Mouse (Mus musculus) neural tube, embryonic 12.5 days (tissue): ENCODE measurements around the gene Ptgs1. TPM values are rescaled to one million over a fixed set of nuclear protein-coding genes. Genes with fewer than 3 reads are reported as not detected.

Source experiments
- ATAC-seq: fragments of 200-750 bp; cut with Nextera tagmentation; 2 replicates; pipeline ENCODE4 v1.8.0; 2017; ENCODE audit warnings: low read depth, mild to moderate bottlenecking, moderate TSS enrichment, moderate library complexity; ENCODE audit not compliant: low FRiP score
- H3K27ac ChIP-seq: fragments of 300-500 bp; sonication (generic); 2 replicates; pipeline ENCODE4 v1.5.1; 2016
- H3K27me3 ChIP-seq: fragments of 300-500 bp; sonication (generic); replicated peaks from 2 replicates; pipeline ENCODE4 v1.6.1; 2016; ENCODE audit warnings: mild to moderate bottlenecking
- H3K36me3 ChIP-seq: fragments of 300-500 bp; sonication (generic); 2 replicates; pipeline ENCODE4 v1.6.1; 2016; ENCODE audit warnings: mild to moderate bottlenecking
- H3K4me1 ChIP-seq: fragments of 300-500 bp; sonication (generic); 2 replicates; pipeline ENCODE4 v1.6.1; 2016
- H3K4me2 ChIP-seq: fragments of 300-500 bp; sonication (generic); replicated peaks from 2 replicates; pipeline ENCODE4 v1.6.1; 2016; ENCODE audit warnings: mild to moderate bottlenecking
- H3K4me3 ChIP-seq: fragments of 300-500 bp; sonication (generic); 2 replicates; pipeline ENCODE4 v1.5.1; 2016
- H3K9ac ChIP-seq: fragments of 300-500 bp; sonication (generic); 2 replicates; pipeline ENCODE4 v1.6.1; 2016; ENCODE audit warnings: mild to moderate bottlenecking
- H3K9me3 ChIP-seq: fragments of 300-500 bp; sonication (generic); 2 replicates; pipeline ENCODE4 v1.6.1; 2016; ENCODE audit warnings: mild to moderate bottlenecking
- WGBS: fragments of 180-500 bp; shearing (Covaris S2); methylation state at CpG from one replicate; pipeline ENCODE4 v1.1.7; 2016; 5-methylcytosine and 5-hydroxymethylcytosine counted together
- polyA plus RNA-seq: library from polyadenylated mRNA; unstranded; fragments of >200 nt; fragmentation: Nextera tagmentation; extraction: Ambion mirVana; gene quantifications from 2 replicates; pipeline ENCODE4 v1.2.1, GENCODE M21; 2016

The Ptgs1 gene
- polyA plus RNA-seq, 1 experiment from 2014 or later: 6.9 TPM

DNA sequence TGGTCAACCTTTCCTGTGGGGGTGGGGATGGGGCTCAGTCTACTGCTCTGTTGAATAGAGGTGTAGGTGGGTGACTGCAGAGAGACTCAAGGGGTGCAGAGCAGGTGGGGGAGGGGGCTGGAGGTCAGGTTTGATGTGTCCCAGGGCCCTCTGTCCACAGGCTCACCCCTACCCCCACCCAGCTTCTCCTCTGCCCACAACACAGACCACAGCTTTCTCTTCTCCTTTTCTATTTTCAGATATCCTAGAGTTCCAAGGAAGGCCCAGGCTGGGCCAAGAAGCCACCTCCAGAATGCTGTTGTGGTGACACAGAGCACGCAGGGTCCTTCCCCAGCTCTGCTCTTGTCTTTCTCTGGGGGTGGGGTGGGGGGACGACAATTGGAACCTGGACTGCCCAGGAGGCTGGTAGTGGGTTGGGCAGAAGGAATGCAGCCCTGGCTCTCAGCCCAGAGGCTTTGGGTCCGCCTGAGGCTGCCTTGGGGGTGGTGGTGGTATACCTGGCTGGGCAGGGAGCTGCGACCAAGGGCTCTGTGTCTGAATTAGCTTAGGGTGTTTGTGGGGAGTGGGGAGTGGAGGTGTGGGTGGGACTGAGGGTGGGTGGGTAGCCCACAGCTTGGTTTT is 13.2 kb upstream of the Ptgs1 start:
- Histone ChIP-seq H3K36me3 (no peaks in the 10 kb centered on the region), H3K9me3 (no peaks in the 10 kb centered on the region), H3K4me1 (peaks cover 4% of the 10 kb centered on the region), H3K27me3 (peaks cover 8% of the 10 kb centered on the region), H3K4me2 (no peak overlapping the region), H3K27ac (no peak overlapping the region), H3K4me3 (no peak overlapping the region), H3K9ac (no peak overlapping the region)
- WGBS: 59% methylated on average over 4 of the region's 4 CpGs
- ATAC-seq: no peak

DNA sequence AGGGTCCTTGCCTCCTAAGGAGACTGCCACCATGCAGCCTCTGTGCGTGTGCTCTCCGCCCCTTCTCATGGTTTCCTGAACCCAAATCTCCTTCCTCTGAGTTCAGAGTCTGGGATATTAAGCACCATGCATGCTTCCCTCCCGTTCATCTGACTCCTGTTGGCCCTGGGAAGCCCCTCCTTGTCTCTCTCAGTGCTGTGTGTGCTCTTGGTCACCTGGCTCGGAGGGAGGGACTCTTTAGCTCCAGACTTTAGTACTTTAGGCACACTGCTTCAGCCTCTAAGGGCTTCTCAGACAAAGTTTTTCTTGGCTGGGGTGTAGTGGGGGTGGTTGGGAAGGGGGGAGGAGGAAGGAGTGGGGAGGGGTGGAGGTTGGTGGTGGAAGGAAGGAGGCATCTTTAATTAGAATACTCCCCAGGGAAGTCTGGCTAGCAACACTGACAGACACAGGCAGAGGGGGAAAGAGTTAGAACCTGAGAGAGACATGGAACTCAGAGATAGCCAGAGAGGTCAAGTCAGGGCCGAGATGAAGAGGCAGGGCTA is 12.5 kb upstream of the Ptgs1 start:
- Histone ChIP-seq H3K4me2 (no peak overlapping the region), H3K9ac (no peak overlapping the region), H3K4me3 (no peak overlapping the region), H3K27ac (no peak overlapping the region), H3K27me3 (0 out of 2 replicates have a peak, but pooled peaks cover 2% of the 10 kb centered on the region), H3K36me3 (no peaks in the 10 kb centered on the region), H3K4me1 (peaks cover 3% of the 10 kb centered on the region), H3K9me3 (no peaks in the 10 kb centered on the region)
- WGBS: 56% methylated on average over 5 of the region's 5 CpGs
- ATAC-seq: no peak

DNA sequence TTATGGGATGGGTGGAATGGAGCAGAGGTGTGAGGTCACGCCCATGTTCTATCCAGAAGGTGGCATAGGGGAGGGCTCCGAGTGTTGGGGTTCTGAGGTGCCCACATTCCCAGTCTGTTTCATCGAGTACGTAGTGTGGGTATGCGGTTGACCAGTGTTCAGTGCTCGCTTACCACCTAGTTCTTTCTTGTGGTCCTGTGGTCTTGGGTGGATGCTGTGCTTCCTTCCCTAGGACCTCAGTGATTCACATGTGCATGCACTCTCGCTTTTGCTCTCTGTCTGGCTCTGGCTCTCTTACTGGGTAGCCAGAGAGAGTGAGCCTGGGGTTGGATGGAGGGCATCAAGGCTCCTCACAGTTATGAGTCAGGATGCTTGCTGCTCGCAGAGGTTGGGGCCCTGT is 10.1 kb upstream of the Ptgs1 start:
- no peak for ATAC-seq
- Histone ChIP-seq H3K27ac (no peak overlapping the region), H3K9me3 (no peaks in the 10 kb centered on the region), H3K36me3 (no peaks in the 10 kb centered on the region), H3K9ac (no peak overlapping the region), H3K4me2 (no peak overlapping the region), H3K4me1 (peaks cover 3% of the 10 kb centered on the region), H3K27me3 (no peaks in the 10 kb centered on the region), H3K4me3 (no peak overlapping the region)
- 89% methylated on average over 8 of the region's 8 CpGs for WGBS

- Histone ChIP-seq H3K27me3 (no peaks in the 10 kb centered on the region), H3K4me1 (peaks cover 3% of the 10 kb centered on the region), H3K9ac (no peak overlapping the region), H3K4me3 (no peak overlapping the region), H3K27ac (no peak overlapping the region), H3K4me2 (no peak overlapping the region), H3K36me3 (no peaks in the 10 kb centered on the region), H3K9me3 (no peaks in the 10 kb centered on the region)
- WGBS: 79% methylated on average over 4 of the region's 4 CpGs
- ATAC-seq: no peak
Observed at GRCm38 (mm10) chr2:36220891-36221290, 9.3 kb upstream of the Ptgs1 start.

DNA sequence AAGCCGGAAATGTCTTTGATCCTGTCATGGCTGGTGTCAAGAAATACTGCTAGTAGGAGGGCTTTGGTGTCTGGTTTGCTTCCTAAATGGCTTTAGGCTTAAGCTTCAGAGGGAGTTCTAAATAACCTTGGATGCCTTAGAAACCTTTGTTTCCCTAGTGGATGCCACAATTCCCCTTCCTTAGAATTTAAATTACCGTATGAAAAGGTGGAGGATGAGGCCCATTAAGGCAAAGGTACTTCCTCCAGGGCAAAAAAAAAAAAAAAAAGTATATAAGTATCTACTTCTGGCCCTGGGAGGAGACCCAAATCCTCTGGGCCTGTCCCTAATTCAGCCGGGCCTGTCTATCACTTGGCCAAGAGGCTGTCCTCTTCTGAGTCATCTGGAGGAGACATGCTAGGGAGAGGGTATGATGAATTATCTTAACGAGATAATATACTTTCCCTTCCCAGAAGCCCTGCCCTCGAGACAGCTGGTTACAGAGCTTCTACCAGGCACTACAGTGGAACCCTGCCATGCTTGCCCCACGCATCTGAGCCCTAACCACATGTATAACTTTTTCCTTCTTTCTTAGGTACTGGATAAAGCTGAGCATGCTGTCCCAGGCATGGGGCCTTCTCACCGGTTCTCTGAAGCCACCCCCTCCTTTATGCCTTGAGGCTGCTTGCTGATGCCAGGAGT is 7.9 kb upstream of the Ptgs1 start:
- 61% methylated on average over 7 of the region's 7 CpGs for WGBS
- Histone ChIP-seq H3K27me3 (no peaks in the 10 kb centered on the region), H3K36me3 (no peaks in the 10 kb centered on the region), H3K4me1 (no peaks in the 10 kb centered on the region; the same call in 1 of the 2 replicates), H3K9me3 (no peaks in the 10 kb centered on the region), H3K4me2 (no peak overlapping the region), H3K9ac (no peak overlapping the region), H3K4me3 (no peak overlapping the region), H3K27ac (no peak overlapping the region)
- no peak for ATAC-seq

DNA sequence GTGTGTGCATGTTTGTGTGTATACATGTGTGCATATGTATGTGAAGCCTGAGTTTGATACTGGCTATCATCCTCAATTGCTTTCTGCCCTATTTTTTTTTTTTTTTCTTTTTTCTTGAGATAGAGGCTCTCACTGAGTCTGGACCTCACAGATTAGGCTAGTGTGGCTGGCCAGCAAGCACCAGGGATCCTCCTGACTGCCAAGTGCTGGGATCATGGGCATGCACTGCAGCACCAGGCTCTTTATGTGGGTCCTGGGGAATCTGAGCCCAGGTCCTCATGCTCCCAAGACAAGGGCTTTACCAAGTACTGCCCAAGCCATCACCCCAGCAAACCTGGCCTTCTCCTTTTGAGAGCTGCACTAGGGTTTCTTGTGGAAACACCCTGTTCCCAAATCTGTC is 6.8 kb upstream of the Ptgs1 start:
- no peak overlapping the region for H3K27ac ChIP-seq
- H3K9me3 ChIP-seq: no peaks in the 10 kb centered on the region
- no peaks in the 10 kb centered on the region for H3K27me3 ChIP-seq
- no peak overlapping the region for H3K9ac ChIP-seq
- no peaks in the 10 kb centered on the region for H3K4me1 ChIP-seq
- ATAC-seq: no peak
- H3K36me3 ChIP-seq: no peaks in the 10 kb centered on the region
- H3K4me3 ChIP-seq: no peak overlapping the region
- no peak overlapping the region for H3K4me2 ChIP-seq

GRCm38 (mm10) chr2:36224153-36224552 is 6.1 kb upstream of the Ptgs1 start:
- no peaks in the 10 kb centered on the region for H3K36me3 ChIP-seq
- H3K9me3 ChIP-seq: no peaks in the 10 kb centered on the region
- no peak overlapping the region for H3K9ac ChIP-seq
- no peaks in the 10 kb centered on the region for H3K4me1 ChIP-seq
- H3K27ac ChIP-seq: no peak overlapping the region
- WGBS: 88% methylated on average over 7 of the region's 7 CpGs
- no peak for ATAC-seq
- H3K4me2 ChIP-seq: no peak overlapping the region
- H3K27me3 ChIP-seq: 0 out of 2 replicates have a peak, but pooled peaks cover 2% of the 10 kb centered on the region
- H3K4me3 ChIP-seq: no peak overlapping the region

GRCm38 (mm10) chr2:36224599-36224998 is 5.6 kb upstream of the Ptgs1 start:
- no peaks in the 10 kb centered on the region for H3K36me3 ChIP-seq
- no peak for ATAC-seq
- H3K9me3 ChIP-seq: no peaks in the 10 kb centered on the region
- no peak overlapping the region for H3K9ac ChIP-seq
- no peak overlapping the region for H3K4me2 ChIP-seq
- no peak overlapping the region for H3K27ac ChIP-seq
- no peak overlapping the region for H3K4me3 ChIP-seq
- 0 out of 2 replicates have a peak, but pooled peaks cover 4% of the 10 kb centered on the region for H3K27me3 ChIP-seq
- 47% methylated on average over 2 of the region's 2 CpGs for WGBS
- no peaks in the 10 kb centered on the region for H3K4me1 ChIP-seq

- Histone ChIP-seq H3K27ac (no peak overlapping the region), H3K9ac (peak overlapping the region; percentile 44; the same call in 1 of the 2 replicates), H3K9me3 (no peaks in the 10 kb centered on the region), H3K4me2 (peak overlapping the region; percentile 65), H3K36me3 (no peaks in the 10 kb centered on the region), H3K4me3 (peak overlapping the region; percentile 31; the same call in 1 of the 2 replicates), H3K27me3 (peaks cover 14% of the 10 kb centered on the region), H3K4me1 (peaks cover 8% of the 10 kb centered on the region; the same call in 1 of the 2 replicates)
- no peak for ATAC-seq
- WGBS: 42% methylated on average over 9 of the region's 10 CpGs
Observed at GRCm38 (mm10) chr2:36230967-36231366, 741 bp downstream of the Ptgs1 start.

DNA sequence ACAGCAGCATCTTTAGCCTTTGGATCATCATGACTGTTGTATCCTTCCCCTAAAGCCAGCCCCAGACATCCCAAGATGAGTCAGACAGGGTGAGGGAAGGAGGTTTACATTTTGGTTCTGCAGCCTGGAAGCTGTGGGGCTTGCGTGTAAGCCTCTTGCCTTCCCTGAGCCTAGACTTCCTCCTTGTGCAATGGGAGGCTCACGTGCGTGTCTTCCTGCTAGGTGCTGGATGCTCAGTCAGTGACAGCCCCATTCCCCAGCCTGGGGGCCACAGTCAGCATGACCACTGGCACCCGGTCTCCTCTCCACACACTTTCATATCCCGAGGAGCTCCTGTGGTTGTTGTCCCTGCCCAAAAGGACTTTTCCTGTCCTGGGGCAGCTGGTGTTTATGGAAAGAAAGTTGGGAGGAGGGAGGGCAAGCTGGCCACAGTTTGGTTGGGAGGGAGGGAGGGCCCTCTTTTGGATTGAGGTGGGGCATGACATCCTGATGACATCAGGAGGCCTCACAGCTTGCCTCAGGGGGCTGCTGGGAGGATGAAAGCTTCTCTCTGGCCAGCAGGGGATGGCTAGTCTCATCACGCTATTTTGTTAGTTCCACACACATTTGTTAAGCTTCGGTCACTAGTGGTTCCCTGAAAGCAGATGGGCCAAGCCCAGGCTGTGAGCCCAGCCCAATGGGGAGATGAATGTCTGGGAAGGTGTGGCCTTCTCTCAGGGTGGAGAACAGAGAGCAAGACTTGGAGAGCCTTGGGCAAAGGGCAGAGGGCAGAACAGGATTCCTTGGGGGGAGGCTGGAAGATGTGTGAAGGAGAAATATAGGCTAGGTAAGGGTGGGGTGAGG is 4.5 kb downstream of the Ptgs1 start:
- ATAC-seq: no peak
- Histone ChIP-seq H3K27me3 (peaks cover 10% of the 10 kb centered on the region), H3K4me2 (no peak overlapping the region), H3K9me3 (no peaks in the 10 kb centered on the region), H3K4me1 (peaks cover 8% of the 10 kb centered on the region; the same call in 1 of the 2 replicates), H3K4me3 (no peak overlapping the region), H3K27ac (no peak overlapping the region), H3K36me3 (no peaks in the 10 kb centered on the region), H3K9ac (no peak overlapping the region)
- 65% methylated on average over 7 of the region's 7 CpGs for WGBS

GRCm38 (mm10) chr2:36235917-36236316 is 5.7 kb downstream of the Ptgs1 start:
- H3K9ac ChIP-seq: no peak overlapping the region
- 53% methylated on average over 4 of the region's 4 CpGs for WGBS
- ATAC-seq: no peak
- no peaks in the 10 kb centered on the region for H3K9me3 ChIP-seq
- peaks cover 6% of the 10 kb centered on the region for H3K27me3 ChIP-seq
- H3K4me2 ChIP-seq: no peak overlapping the region
- H3K4me1 ChIP-seq: no peaks in the 10 kb centered on the region
- no peak overlapping the region for H3K27ac ChIP-seq
- H3K4me3 ChIP-seq: no peak overlapping the region
- no peaks in the 10 kb centered on the region for H3K36me3 ChIP-seq

DNA sequence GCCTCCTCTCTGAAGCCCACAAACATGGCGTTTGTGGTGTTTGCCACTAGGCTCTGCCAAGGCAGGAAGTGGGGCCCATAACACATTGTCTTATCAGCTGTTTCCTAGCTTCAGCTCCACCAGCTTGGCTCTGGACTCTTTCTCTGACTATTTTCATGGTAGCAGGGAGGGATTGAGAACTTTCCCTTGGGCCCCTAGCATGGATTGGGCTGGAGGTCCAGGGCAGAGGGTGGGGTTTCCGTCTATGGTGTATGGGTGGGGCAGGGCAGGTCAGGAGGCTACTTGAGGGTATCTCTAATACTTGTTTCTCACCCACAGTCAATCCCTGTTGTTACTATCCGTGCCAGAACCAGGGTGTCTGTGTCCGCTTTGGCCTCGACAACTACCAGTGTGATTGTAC is 6.7 kb downstream of the Ptgs1 start:
- Histone ChIP-seq H3K9me3 (no peaks in the 10 kb centered on the region), H3K4me3 (no peak overlapping the region), H3K4me1 (no peaks in the 10 kb centered on the region), H3K4me2 (no peak overlapping the region), H3K9ac (no peak overlapping the region), H3K36me3 (no peaks in the 10 kb centered on the region), H3K27ac (no peak overlapping the region), H3K27me3 (no peaks in the 10 kb centered on the region)
- no peak for ATAC-seq
- WGBS: 91% methylated on average over 5 of the region's 5 CpGs
